Mouse (Mus musculus) megakaryocyte, adult 5-6 weeks (primary cell): ENCODE measurements around the gene Olfr676. TPM values are rescaled to one million over a fixed set of nuclear protein-coding genes. Genes with fewer than 3 reads are reported as not detected.
"Not testable (repeated sequence)": the region's sequence is repeated elsewhere in the genome, so short reads cannot be mapped to it uniquely, and the experiment has no call there.

Experiments used
- ATAC-seq: 2 replicates; pipeline ENCODE4 v1.8.0; 2016; ENCODE audit warnings: mild to moderate bottlenecking, inconsistent platforms; ENCODE audit not compliant: poor library complexity, severe bottlenecking
- total RNA-seq, 2 experiments: library from RNA; stranded (forward) in 1 of 2; stranded (reverse) in 1 of 2; fragments of 153-499, 151-499 nt in 1 of 2; fragments of 221-1000, 200-1000 nt in 1 of 2; gene quantifications; 2 replicates each; pipeline versions ENCODE4 v1.2.3 to v1.2.4; 2015 to 2017

Gene Olfr676
- not detected in 2 replicates for total RNA-seq (2015)
- not detected in 2 replicates for total RNA-seq (2017)

- ATAC-seq = no peak
Observed at GRCm38 (mm10) chr7:105032398-105032797, at the start of gene Olfr676. Olfr676 (plus strand) TSS chr7:105032698.

DNA sequence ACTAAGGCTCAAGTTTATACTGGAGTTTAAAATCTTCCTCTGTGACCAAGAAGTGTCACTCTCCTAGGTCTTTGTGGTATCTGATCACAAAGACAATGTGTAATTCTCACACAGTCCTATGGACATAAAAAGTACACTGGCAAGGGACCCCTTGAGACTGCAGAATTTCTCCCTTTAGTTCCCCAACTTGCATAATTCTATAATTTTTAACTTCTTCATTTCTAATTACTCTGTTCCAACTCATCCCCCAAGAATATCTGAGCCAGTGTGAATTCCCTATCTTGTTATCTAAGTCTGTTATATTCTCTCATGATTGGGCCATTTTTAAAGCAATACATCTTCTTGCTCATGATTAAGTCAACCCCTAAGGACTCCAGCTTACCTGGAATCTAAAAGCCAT is 30.6 kb upstream of the Olfr676 start, which contains the start of gene Olfr672:
TSS of gene Olfr672 (minus strand) at position 101 of the 400 bp plus-strand sequence.
- ATAC-seq = no peak

DNA sequence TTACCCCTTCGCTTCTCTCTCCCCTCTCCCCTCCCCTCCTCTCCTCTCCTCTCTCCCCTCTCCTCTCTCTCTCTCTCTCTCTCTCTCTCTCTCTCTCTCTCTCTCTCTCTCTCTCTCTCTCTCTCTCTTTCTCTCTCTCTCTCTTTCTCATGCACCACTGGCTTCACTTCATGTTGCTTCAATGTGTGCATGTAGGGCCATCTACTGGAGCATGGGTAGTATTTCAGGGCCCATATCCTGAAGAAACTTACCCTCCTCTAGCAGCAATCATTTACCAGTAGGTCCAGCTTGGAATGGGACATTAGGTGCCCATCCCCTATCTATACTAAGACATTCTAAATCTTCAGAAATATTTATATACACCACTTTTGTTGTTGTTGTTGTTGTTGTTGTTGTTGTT is 10.0 kb upstream of the Olfr676 start:
- no peak for ATAC-seq

DNA sequence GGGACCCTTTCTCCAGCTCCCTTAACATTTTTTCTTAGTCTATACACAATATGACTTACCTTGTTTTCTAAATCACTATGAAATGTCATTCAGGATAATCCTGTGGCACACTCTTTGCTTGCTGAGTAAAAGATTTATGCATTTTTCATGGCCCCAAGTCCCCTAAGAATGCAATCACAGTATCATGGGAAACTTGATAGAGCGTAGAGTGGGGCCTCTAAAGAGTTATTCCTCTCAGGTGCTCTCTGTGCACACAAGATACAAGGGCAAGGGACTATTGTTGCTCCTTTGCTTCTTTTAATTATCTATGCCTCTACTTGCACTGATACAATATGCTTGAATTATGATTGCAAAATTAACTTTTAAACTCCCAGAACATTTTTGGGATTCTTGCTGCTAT is 4.1 kb upstream of the Olfr676 start, which contains the start of gene Olfr675:
TSS of gene Olfr675 (minus strand) at position 101 of the 400 bp plus-strand sequence.
- ATAC-seq = no peak

GRCm38 (mm10) chr7:105033836-105034235 is 1.3 kb downstream of the Olfr676 start:
- ATAC-seq = not testable (repeated sequence)

- ATAC-seq = no peak
Observed at GRCm38 (mm10) chr7:105058951-105059350, 26.5 kb downstream of the Olfr676 start.

DNA sequence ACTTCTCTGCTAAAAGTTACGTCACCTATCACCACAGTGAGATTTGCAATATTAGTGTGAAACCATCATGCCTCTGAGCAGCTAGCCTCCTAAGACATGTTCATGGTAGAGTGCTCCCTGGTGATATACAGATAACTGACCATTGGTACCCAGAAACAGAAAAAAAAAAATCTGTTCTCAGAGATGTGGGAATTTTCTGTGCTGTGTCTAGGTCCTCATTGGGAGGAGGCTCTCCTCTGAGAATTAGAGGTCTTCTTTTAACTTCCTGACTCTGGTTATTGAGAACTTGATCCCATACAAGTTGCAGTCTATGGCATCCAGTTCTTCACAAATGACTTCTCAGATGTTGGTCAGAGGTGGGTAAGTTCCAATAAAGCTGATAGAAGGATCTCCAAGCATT is 31.7 kb downstream of the Olfr676 start, which contains the start of gene Olfr678:
TSS of gene Olfr678 (plus strand) at position 301 of the 400 bp plus-strand sequence.
- ATAC-seq = no peak

GRCm38 (mm10) chr7:105080905-105081304 is 48.4 kb downstream of the Olfr676 start, which contains the start of gene Olfr679:
Olfr679 (plus strand) TSS chr7:105081205.
- ATAC-seq = no peak

Other genes starting within 250 kb of the Olfr676 start
- not detected in 2 replicates for gene Usp17lb, start 190.1 kb upstream of the Olfr676 start, total RNA-seq (2015)
- gene Usp17lb, start 190.1 kb upstream of the Olfr676 start, total RNA-seq (2017) = not detected in 2 replicates
- gene Usp17la, start 175.7 kb upstream of the Olfr676 start, total RNA-seq (2015) = not detected in 2 replicates
- not detected in 2 replicates for gene Usp17la, start 175.7 kb upstream of the Olfr676 start, total RNA-seq (2017)
- not detected in 2 replicates for gene Olfr665, start 154.7 kb upstream of the Olfr676 start, total RNA-seq (2015)
- gene Olfr665, start 154.7 kb upstream of the Olfr676 start, total RNA-seq (2017) = not detected in 2 replicates
- not detected in 2 replicates for gene Olfr666, start 136.7 kb upstream of the Olfr676 start, total RNA-seq (2015)
- gene Olfr666, start 136.7 kb upstream of the Olfr676 start, total RNA-seq (2017) = not detected in 2 replicates
- not detected in 2 replicates for gene Olfr667, start 111.2 kb upstream of the Olfr676 start, total RNA-seq (2015)
- not detected in 2 replicates for gene Olfr667, start 111.2 kb upstream of the Olfr676 start, total RNA-seq (2017)
- not detected in 2 replicates for gene Olfr668, start 104.6 kb upstream of the Olfr676 start, total RNA-seq (2015)
- not detected in 2 replicates for gene Olfr668, start 104.6 kb upstream of the Olfr676 start, total RNA-seq (2017)
- gene Olfr669, start 98.5 kb upstream of the Olfr676 start, total RNA-seq (2015) = not detected in 2 replicates
- not detected in 2 replicates for gene Olfr669, start 98.5 kb upstream of the Olfr676 start, total RNA-seq (2017)
- not detected in 2 replicates for gene Olfr670, start 70.1 kb upstream of the Olfr676 start, total RNA-seq (2015)
- not detected in 2 replicates for gene Olfr670, start 70.1 kb upstream of the Olfr676 start, total RNA-seq (2017)
- not detected in 2 replicates for gene Olfr671, start 53.6 kb upstream of the Olfr676 start, total RNA-seq (2015)
- gene Olfr671, start 53.6 kb upstream of the Olfr676 start, total RNA-seq (2017) = not detected in 2 replicates
- gene Olfr672, start 30.7 kb upstream of the Olfr676 start, total RNA-seq (2015) = not detected in 2 replicates
- not detected in 2 replicates for gene Olfr672, start 30.7 kb upstream of the Olfr676 start, total RNA-seq (2017)
- not detected in 2 replicates for gene Olfr675, start 4.2 kb upstream of the Olfr676 start, total RNA-seq (2015)
- gene Olfr675, start 4.2 kb upstream of the Olfr676 start, total RNA-seq (2017) = not detected in 2 replicates
- gene Olfr677, start 18.7 kb downstream of the Olfr676 start, total RNA-seq (2015) = not detected in 2 replicates
- not detected in 2 replicates for gene Olfr677, start 18.7 kb downstream of the Olfr676 start, total RNA-seq (2017)
- gene Olfr678, start 31.8 kb downstream of the Olfr676 start, total RNA-seq (2015) = not detected in 2 replicates
- not detected in 2 replicates for gene Olfr678, start 31.8 kb downstream of the Olfr676 start, total RNA-seq (2017)
- gene Olfr679, start 48.5 kb downstream of the Olfr676 start, total RNA-seq (2015) = not detected in 2 replicates
- not detected in 2 replicates for gene Olfr679, start 48.5 kb downstream of the Olfr676 start, total RNA-seq (2017)
- gene Olfr680-ps1, start 60.1 kb downstream of the Olfr676 start, total RNA-seq (2015) = not detected in 2 replicates
- gene Olfr680-ps1, start 60.1 kb downstream of the Olfr676 start, total RNA-seq (2017) = not detected in 2 replicates
- gene Olfr681, start 84.1 kb downstream of the Olfr676 start, total RNA-seq (2015) = not detected in 2 replicates
- not detected in 2 replicates for gene Olfr681, start 84.1 kb downstream of the Olfr676 start, total RNA-seq (2017)
- not detected in 2 replicates for gene Olfr683, start 114.3 kb downstream of the Olfr676 start, total RNA-seq (2015)
- not detected in 2 replicates for gene Olfr683, start 114.3 kb downstream of the Olfr676 start, total RNA-seq (2017)
- gene Olfr684, start 131.0 kb downstream of the Olfr676 start, total RNA-seq (2015) = not detected in 2 replicates
- gene Olfr684, start 131.0 kb downstream of the Olfr676 start, total RNA-seq (2017) = not detected in 2 replicates
- not detected in 2 replicates for gene Olfr685, start 153.3 kb downstream of the Olfr676 start, total RNA-seq (2015)
- gene Olfr685, start 153.3 kb downstream of the Olfr676 start, total RNA-seq (2017) = not detected in 2 replicates
- gene Olfr686, start 174.8 kb downstream of the Olfr676 start, total RNA-seq (2015) = not detected in 2 replicates
- gene Olfr686, start 174.8 kb downstream of the Olfr676 start, total RNA-seq (2017) = not detected in 2 replicates